ENCODE assay signal across 8 mouse cellular contexts in the genomic region with DNA sequence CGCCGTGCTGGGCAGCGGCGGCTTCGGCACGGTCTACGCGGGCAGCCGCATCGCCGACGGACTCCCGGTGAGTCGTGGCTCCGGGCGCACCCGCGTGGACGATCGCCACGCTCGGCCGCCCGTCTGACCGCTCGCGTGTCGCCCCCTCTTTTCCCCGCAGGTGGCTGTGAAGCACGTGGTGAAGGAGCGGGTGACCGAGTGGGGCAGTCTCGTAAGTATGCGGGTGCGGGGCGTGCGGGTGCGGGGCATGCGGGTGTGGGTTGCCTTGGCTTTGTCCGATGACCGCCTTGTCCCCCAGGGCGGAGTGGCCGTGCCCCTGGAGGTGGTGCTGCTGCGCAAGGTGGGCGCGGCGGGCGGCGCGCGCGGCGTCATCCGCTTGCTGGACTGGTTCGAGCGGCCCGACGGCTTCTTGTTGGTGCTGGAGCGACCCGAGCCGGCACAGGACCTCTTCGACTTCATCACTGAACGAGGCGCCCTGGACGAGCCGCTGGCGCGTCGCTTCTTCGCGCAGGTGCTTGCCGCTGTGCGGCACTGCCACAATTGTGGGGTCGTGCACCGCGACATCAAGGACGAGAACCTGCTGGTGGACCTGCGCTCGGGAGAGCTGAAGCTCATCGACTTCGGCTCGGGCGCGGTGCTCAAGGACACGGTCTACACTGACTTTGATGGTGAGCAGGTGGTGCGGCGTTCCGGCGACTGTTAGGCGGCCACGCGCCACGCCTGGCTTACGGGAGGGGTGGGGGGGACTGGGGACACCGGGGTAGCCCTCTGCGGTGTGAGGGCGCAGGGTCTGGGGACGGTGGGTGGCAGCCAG. TPM values are rescaled to one million over a fixed set of nuclear protein-coding genes. Genes with fewer than 3 reads are reported as not detected.
DNase-seq lines count a peak whose midpoint lies in the region; ATAC-seq and TF ChIP-seq lines count a peak whose summit lies in the region.

No protein-coding gene starts in this region.

- H3K27me3 ChIP-seq in forebrain, embryonic 12.5 days = peaks cover 7% of the 10 kb centered on the region; the same call in 1 of the 2 replicates
- H3K27me3 ChIP-seq in hindbrain, embryonic 15.5 days = no peaks in the 10 kb centered on the region
- H3K27me3 ChIP-seq in midbrain, embryonic 11.5 days (ENCODE audit: control insufficient read depth, insufficient read depth, low read length) = no peaks in the 10 kb centered on the region

- H3K9ac ChIP-seq in forebrain, embryonic 12.5 days = peak overlapping the region; percentile 91
- peak overlapping the region; percentile 90 for H3K9ac ChIP-seq in hindbrain, embryonic 15.5 days
- H3K9ac ChIP-seq in midbrain, embryonic 11.5 days (ENCODE audit: low read length) = peak overlapping the region; percentile 83

- H3K36me3 ChIP-seq in forebrain, embryonic 12.5 days (replicated peaks) = peaks cover 32% of the 10 kb centered on the region
- peaks cover 25% of the 10 kb centered on the region for H3K36me3 ChIP-seq in hindbrain, embryonic 15.5 days
- peaks cover 12% of the 10 kb centered on the region for H3K36me3 ChIP-seq in midbrain, embryonic 11.5 days (ENCODE audit: control insufficient read depth, insufficient read depth, low read length)

- peaks cover 27% of the 10 kb centered on the region for H3K4me1 ChIP-seq in bone marrow macrophage, adult 2 months (ENCODE audit: control insufficient read depth, insufficient read depth, low read length)
- peaks cover 33% of the 10 kb centered on the region for H3K4me1 ChIP-seq in forebrain, embryonic 12.5 days
- peaks cover 30% of the 10 kb centered on the region for H3K4me1 ChIP-seq in hindbrain, embryonic 15.5 days (replicated peaks)
- H3K4me1 ChIP-seq in midbrain, embryonic 11.5 days (ENCODE audit: control insufficient read depth, insufficient read depth, low read length) = peaks cover 26% of the 10 kb centered on the region

- H3K27ac ChIP-seq in bone marrow macrophage, adult 2 months (ENCODE audit: insufficient read depth, low read depth, low read length) = peak overlapping the region; percentile 97
- H3K27ac ChIP-seq in forebrain, embryonic 12.5 days = peak overlapping the region; percentile 98
- peak overlapping the region; percentile 99 for H3K27ac ChIP-seq in hindbrain, embryonic 15.5 days (replicated peaks)
- H3K27ac ChIP-seq in midbrain, embryonic 11.5 days (ENCODE audit: low read depth, low read length) = peak overlapping the region; percentile 96

- H3K9me3 ChIP-seq in forebrain, embryonic 12.5 days = no peaks in the 10 kb centered on the region
- H3K9me3 ChIP-seq in hindbrain, embryonic 15.5 days = no peaks in the 10 kb centered on the region
- H3K9me3 ChIP-seq in midbrain, embryonic 11.5 days (ENCODE audit: control insufficient read depth, low read length) = no peaks in the 10 kb centered on the region

- H3K4me2 ChIP-seq in forebrain, embryonic 12.5 days = peak overlapping the region; percentile 97
- peak overlapping the region; percentile 89 for H3K4me2 ChIP-seq in hindbrain, embryonic 15.5 days
- H3K4me2 ChIP-seq in midbrain, embryonic 11.5 days = peak overlapping the region; percentile 97

- H3K4me3 ChIP-seq in bone marrow macrophage, adult 2 months (ENCODE audit: insufficient read depth, low read length) = peak overlapping the region; percentile 97
- peak overlapping the region; percentile 88 for H3K4me3 ChIP-seq in forebrain, embryonic 12.5 days (replicated peaks)
- peak overlapping the region; percentile 83 for H3K4me3 ChIP-seq in hindbrain, embryonic 15.5 days
- H3K4me3 ChIP-seq in midbrain, embryonic 11.5 days (ENCODE audit: low read depth, low read length) = peak overlapping the region; percentile 87

- no peak for TF ChIP-seq CTCF in bone marrow macrophage, adult 2 months (IDR thresholded peaks at IDR 0.05; ENCODE audit: low read depth, low read length)

- no peak; the same call in 1 of the 2 replicates for ATAC-seq in forebrain, embryonic 12.5 days (ENCODE audit: low FRiP score)
- no peak; the same call in none of the 2 replicates for ATAC-seq in hindbrain, embryonic 15.5 days (ENCODE audit: low FRiP score, low read depth)
- peak; percentile 28 for ATAC-seq in midbrain, embryonic 11.5 days (ENCODE audit: low FRiP score)
- no peak for ATAC-seq in megakaryocyte-erythroid progenitor cell, adult 5-6 weeks (replicated peaks; ENCODE audit: low FRiP score, low TSS enrichment, poor library complexity, severe bottlenecking)

- intact Hi-C loops in left cerebral cortex, postnatal 25 days (cut with DNase I) = loop anchor here (1.0 to 5.0 kb wide), 2 partner anchors 25 to 36 kb away; no protein-coding TSS in a partner anchor

- under 1% methylated on average over 92 of the region's 98 CpGs for WGBS in forebrain, embryonic 12.5 days
- WGBS in hindbrain, embryonic 15.5 days = under 1% methylated on average over 94 of the region's 98 CpGs
- under 1% methylated on average over 97 of the region's 98 CpGs for WGBS in midbrain, embryonic 11.5 days

- TF ChIP-seq POLR2A in bone marrow macrophage, adult 2 months (IDR thresholded peaks at IDR 0.05; ENCODE audit: borderline replicate concordance, low read depth, low read length) = no peak

- peak; percentile 11 for DNase-seq in MEL-GATA-1-ER (ENCODE audit: extremely low read depth, low read depth)
- peak; percentile 55 to 65 for DNase-seq in left cerebral cortex, postnatal 25 days (ENCODE audit: low spot score in 2 of 2)
- DNase-seq in midbrain, embryonic 11.5 days (ENCODE audit: low spot score, missing footprints) = peak; percentile 93
- DNase-seq in spleen, postnatal 36 days (ENCODE audit: low spot score in 2 of 2) = peak; percentile 19 to 22

RNA-seq across cellular contexts. Expression of gene Pim3, which starts 1.1 kb away (rescaled TPM):
- polyA plus RNA-seq in bone marrow macrophage, adult 2 months (2012; ENCODE audit: insufficient read depth, insufficient read length, missing spikeins) = 9.2 and 9.9 TPM in 2 replicates
- polyA plus RNA-seq in forebrain, embryonic 12.5 days (2016; fragmentation: Nextera tagmentation; extraction: Ambion mirVana) = 46.0 and 49.4 TPM in 2 replicates
- polyA plus RNA-seq in hindbrain, embryonic 15.5 days (2015; fragmentation: Nextera tagmentation; extraction: Ambion mirVana) = 69.2 and 69.3 TPM in 2 replicates
- 10 to 100 TPM; 35.7 to 35.9 TPM for total RNA-seq in left cerebral cortex, postnatal 25 days (2021)
- 30.1 and 30.5 TPM in 2 replicates for polyA plus RNA-seq in midbrain, embryonic 11.5 days (2014; fragmentation: Nextera tagmentation; extraction: Ambion mirVana)
- 5.1 and 6.4 TPM in 2 replicates for total RNA-seq in megakaryocyte-erythroid progenitor cell, adult 5-6 weeks (2014; fragmentation: Nextera tagmentation)
- 5.5 and 12.5 TPM in 2 replicates for total RNA-seq in megakaryocyte-erythroid progenitor cell, adult 5-6 weeks (2017)

RNA-seq across cellular contexts. Expression of gene Creld2, which starts 43.6 kb away (rescaled TPM):
- polyA plus RNA-seq in bone marrow macrophage, adult 2 months (2012; ENCODE audit: insufficient read depth, insufficient read length, missing spikeins) = 23.0 and 24.4 TPM in 2 replicates
- polyA plus RNA-seq in forebrain, embryonic 12.5 days (2016; fragmentation: Nextera tagmentation; extraction: Ambion mirVana) = 63.1 and 64.3 TPM in 2 replicates
- polyA plus RNA-seq in hindbrain, embryonic 15.5 days (2015; fragmentation: Nextera tagmentation; extraction: Ambion mirVana) = 63.2 and 66.0 TPM in 2 replicates
- total RNA-seq in left cerebral cortex, postnatal 25 days (2021) = 10 to 100 TPM; 27.3 to 27.8 TPM
- 72.5 and 81.7 TPM in 2 replicates for polyA plus RNA-seq in midbrain, embryonic 11.5 days (2014; fragmentation: Nextera tagmentation; extraction: Ambion mirVana)
- 24.8 and 29.7 TPM in 2 replicates for total RNA-seq in megakaryocyte-erythroid progenitor cell, adult 5-6 weeks (2014; fragmentation: Nextera tagmentation)
- total RNA-seq in megakaryocyte-erythroid progenitor cell, adult 5-6 weeks (2017) = 47.8 and 50.9 TPM in 2 replicates

RNA-seq across cellular contexts. Expression of gene Alg12, which starts 44.0 kb away (rescaled TPM):
- 10.2 and 10.3 TPM in 2 replicates for polyA plus RNA-seq in bone marrow macrophage, adult 2 months (2012; ENCODE audit: insufficient read depth, insufficient read length, missing spikeins)
- polyA plus RNA-seq in forebrain, embryonic 12.5 days (2016; fragmentation: Nextera tagmentation; extraction: Ambion mirVana) = 8.3 and 8.9 TPM in 2 replicates
- 8.1 and 9.2 TPM in 2 replicates for polyA plus RNA-seq in hindbrain, embryonic 15.5 days (2015; fragmentation: Nextera tagmentation; extraction: Ambion mirVana)
- 10 to 100 TPM; 13.2 to 16.6 TPM for total RNA-seq in left cerebral cortex, postnatal 25 days (2021)
- polyA plus RNA-seq in midbrain, embryonic 11.5 days (2014; fragmentation: Nextera tagmentation; extraction: Ambion mirVana) = 10.8 and 11.0 TPM in 2 replicates
- 2.8 and 8.3 TPM in 2 replicates for total RNA-seq in megakaryocyte-erythroid progenitor cell, adult 5-6 weeks (2014; fragmentation: Nextera tagmentation)
- total RNA-seq in megakaryocyte-erythroid progenitor cell, adult 5-6 weeks (2017) = 3.3 and 5.2 TPM in 2 replicates

Comparison
In these comparisons a context has a peak if more than half of its experiments do, and no peak if none do; other contexts are left out.
1. DNase-seq: peak in every context shown above with its lines; median percentile 93 in midbrain, embryonic 11.5 days; 60 in left cerebral cortex, postnatal 25 days; 20 in spleen, postnatal 36 days; 11 in MEL-GATA-1-ER.